ENCODE assay signal across 18 mouse cellular contexts in genomic region chr17:45863471-45864205, GRCm38 (mm10).
DNase-seq lines count a peak whose midpoint lies in the region; ATAC-seq and TF ChIP-seq lines count a peak whose summit lies in the region.
"Had no signal": no experiment of that assay in that cellular context is flagged by ENCODE, and none has a peak within 500 bp of the region (broad histone marks: within the 10 kb centered on the region; RNA-seq: fewer than 3 reads in every experiment).

No protein-coding gene starts in this region.

- no peak overlapping the region for H3K9ac ChIP-seq in midbrain, embryonic 13.5 days (replicated peaks)
- no peak overlapping the region for H3K9ac ChIP-seq in kidney, embryonic 15.5 days
- H3K9ac ChIP-seq in limb, embryonic 14.5 days (ENCODE audit: low read depth, low read length, severe bottlenecking): peak overlapping the region; percentile 21; the same call in 1 of the 2 replicates
- H3K9ac ChIP-seq in hindbrain, postnatal 0 days (replicated peaks; ENCODE audit: low read length): no peak overlapping the region
- H3K9ac ChIP-seq: embryonic facial prominence, embryonic 13.5 days; hindbrain, embryonic 12.5 days; limb, embryonic 13.5 days; liver, postnatal 0 days had no signal

- no peak for DNase-seq in midbrain, embryonic 10.5 days (ENCODE audit: low spot score)
- peak; percentile 56 for DNase-seq in embryo, embryonic 11 days
- DNase-seq in limb, embryonic 14.5 days (ENCODE audit: low spot score): no peak
- no peak for DNase-seq in layer of hippocampus, postnatal 25 days (ENCODE audit: extremely low spot score in 1 of 2, low spot score in 1 of 2)
- no peak for DNase-seq in hindbrain, postnatal 0 days (ENCODE audit: low spot score)
- no peak for DNase-seq in thymus, adult 2 months
- DNase-seq: cerebellum, postnatal 14 days; gastrocnemius, postnatal 36 days; liver, postnatal 0 days; lung, postnatal 36 days; midbrain, embryonic 14.5 days; right cerebral cortex, postnatal 4 days; thymus, postnatal 14 days had no signal

- WGBS in midbrain, embryonic 10.5 days: 47% methylated on average over 10 of the region's 10 CpGs
- 53% methylated on average over 10 of the region's 10 CpGs for WGBS in midbrain, embryonic 13.5 days
- WGBS in kidney, embryonic 15.5 days: 36% methylated on average over 10 of the region's 10 CpGs
- WGBS in limb, embryonic 14.5 days: 48% methylated on average over 10 of the region's 10 CpGs
- WGBS in hindbrain, postnatal 0 days: 63% methylated on average over 10 of the region's 10 CpGs
- WGBS in thymus, adult 2 months: 94% methylated on average over 10 of the region's 10 CpGs

- H3K4me1 ChIP-seq in midbrain, embryonic 10.5 days: peaks cover 46% of the 10 kb centered on the region
- H3K4me1 ChIP-seq in midbrain, embryonic 13.5 days (replicated peaks): peaks cover 23% of the 10 kb centered on the region
- H3K4me1 ChIP-seq in kidney, embryonic 15.5 days: peaks cover 49% of the 10 kb centered on the region
- peaks cover 5% of the 10 kb centered on the region; the same call in 1 of the 2 replicates for H3K4me1 ChIP-seq in limb, embryonic 14.5 days (ENCODE audit: control insufficient read depth, insufficient read depth, low read length)
- no peaks in the 10 kb centered on the region for H3K4me1 ChIP-seq in hindbrain, postnatal 0 days (ENCODE audit: insufficient read depth, low read length)
- no peaks in the 10 kb centered on the region for H3K4me1 ChIP-seq in thymus, adult 2 months (replicated peaks; ENCODE audit: control insufficient read depth, insufficient read depth, low read length)

- no peak for TF ChIP-seq POLR2A in limb, embryonic 14.5 days (IDR thresholded peaks at IDR 0.05; ENCODE audit: borderline replicate concordance, extremely low read depth, insufficient read depth, insufficient read length)
- TF ChIP-seq POLR2A in thymus, adult 2 months (IDR thresholded peaks at IDR 0.05; ENCODE audit: control insufficient read depth, extremely low read depth, insufficient read depth, low read length, poor library complexity): no peak

- no peak for ATAC-seq in midbrain, embryonic 13.5 days
- no peak for ATAC-seq in kidney, embryonic 15.5 days (replicated peaks; ENCODE audit: low FRiP score)
- ATAC-seq in limb, embryonic 14.5 days (ENCODE audit: low FRiP score, low read depth): no peak
- no peak for ATAC-seq in hindbrain, postnatal 0 days
- ATAC-seq: liver, postnatal 0 days had no signal

- no peak overlapping the region for H3K4me2 ChIP-seq in midbrain, embryonic 13.5 days (replicated peaks)
- H3K4me2 ChIP-seq in kidney, embryonic 15.5 days: no peak overlapping the region
- no peak overlapping the region for H3K4me2 ChIP-seq in limb, embryonic 14.5 days (replicated peaks; ENCODE audit: low read depth, low read length, severe bottlenecking)
- no peak overlapping the region for H3K4me2 ChIP-seq in hindbrain, postnatal 0 days (ENCODE audit: low read depth, low read length)
- H3K4me2 ChIP-seq: embryonic facial prominence, embryonic 13.5 days; hindbrain, embryonic 12.5 days; limb, embryonic 13.5 days had no signal

- H3K36me3 ChIP-seq in midbrain, embryonic 10.5 days: no peaks in the 10 kb centered on the region
- no peaks in the 10 kb centered on the region for H3K36me3 ChIP-seq in midbrain, embryonic 13.5 days
- H3K36me3 ChIP-seq in kidney, embryonic 15.5 days: no peaks in the 10 kb centered on the region
- H3K36me3 ChIP-seq in limb, embryonic 14.5 days (ENCODE audit: control insufficient read depth, insufficient read depth, low read length): no peaks in the 10 kb centered on the region
- H3K36me3 ChIP-seq in hindbrain, postnatal 0 days (ENCODE audit: insufficient read depth, low read length): no peaks in the 10 kb centered on the region
- no peaks in the 10 kb centered on the region for H3K36me3 ChIP-seq in thymus, adult 2 months (ENCODE audit: control insufficient read depth, insufficient read depth, low read length)
- H3K36me3 ChIP-seq: embryonic facial prominence, embryonic 13.5 days; hindbrain, embryonic 12.5 days; limb, embryonic 13.5 days had no signal

- peak overlapping the region; percentile 6; the same call in 1 of the 2 replicates for H3K27ac ChIP-seq in midbrain, embryonic 10.5 days (replicated peaks)
- H3K27ac ChIP-seq in midbrain, embryonic 13.5 days: no peak overlapping the region
- peak overlapping the region; percentile 27; the same call in 1 of the 2 replicates for H3K27ac ChIP-seq in kidney, embryonic 15.5 days
- H3K27ac ChIP-seq in limb, embryonic 14.5 days (replicated peaks; ENCODE audit: low read depth, low read length): no peak overlapping the region
- no peak overlapping the region for H3K27ac ChIP-seq in hindbrain, postnatal 0 days
- no peak overlapping the region for H3K27ac ChIP-seq in thymus, adult 2 months (ENCODE audit: control insufficient read depth, insufficient read depth, low read length)
- H3K27ac ChIP-seq: embryonic facial prominence, embryonic 13.5 days; hindbrain, embryonic 12.5 days; limb, embryonic 13.5 days had no signal

- H3K9me3 ChIP-seq in midbrain, embryonic 10.5 days (replicated peaks): no peaks in the 10 kb centered on the region
- 0 out of 2 replicates have a peak, but pooled peaks cover 4% of the 10 kb centered on the region for H3K9me3 ChIP-seq in midbrain, embryonic 13.5 days
- H3K9me3 ChIP-seq in kidney, embryonic 15.5 days (replicated peaks): no peaks in the 10 kb centered on the region
- no peaks in the 10 kb centered on the region; the same call in 1 of the 2 replicates for H3K9me3 ChIP-seq in limb, embryonic 14.5 days (ENCODE audit: control insufficient read depth, low read length)
- no peaks in the 10 kb centered on the region for H3K9me3 ChIP-seq in hindbrain, postnatal 0 days (ENCODE audit: low read length)
- H3K9me3 ChIP-seq: embryonic facial prominence, embryonic 13.5 days; hindbrain, embryonic 12.5 days; limb, embryonic 13.5 days had no signal

- peaks cover 40% of the 10 kb centered on the region for H3K27me3 ChIP-seq in midbrain, embryonic 10.5 days (ENCODE audit: low read depth, poor library complexity, severe bottlenecking)
- 0 out of 2 replicates have a peak, but pooled peaks cover 5% of the 10 kb centered on the region for H3K27me3 ChIP-seq in midbrain, embryonic 13.5 days
- H3K27me3 ChIP-seq in kidney, embryonic 15.5 days: 0 out of 2 replicates have a peak, but pooled peaks cover 5% of the 10 kb centered on the region
- H3K27me3 ChIP-seq in limb, embryonic 14.5 days (ENCODE audit: control insufficient read depth, insufficient read depth, low read length): no peaks in the 10 kb centered on the region
- no peaks in the 10 kb centered on the region for H3K27me3 ChIP-seq in hindbrain, postnatal 0 days (ENCODE audit: insufficient read depth, low read length)
- no peaks in the 10 kb centered on the region for H3K27me3 ChIP-seq in thymus, adult 2 months (ENCODE audit: control insufficient read depth, insufficient read depth, low read length)

- TF ChIP-seq CTCF in hindbrain, postnatal 0 days (IDR thresholded peaks at IDR 0.05; ENCODE audit: low read depth): no peak
- TF ChIP-seq CTCF in thymus, adult 2 months (IDR thresholded peaks at IDR 0.05; ENCODE audit: borderline replicate concordance, control insufficient read depth, extremely low read depth, insufficient read depth, low read length, poor library complexity): no peak

- H3K4me3 ChIP-seq in midbrain, embryonic 10.5 days: no peak overlapping the region
- no peak overlapping the region for H3K4me3 ChIP-seq in midbrain, embryonic 13.5 days (replicated peaks)
- H3K4me3 ChIP-seq in kidney, embryonic 15.5 days (replicated peaks): no peak overlapping the region
- no peak overlapping the region for H3K4me3 ChIP-seq in limb, embryonic 14.5 days (replicated peaks; ENCODE audit: low read length)
- H3K4me3 ChIP-seq in hindbrain, postnatal 0 days (ENCODE audit: low read length): no peak overlapping the region
- H3K4me3 ChIP-seq in thymus, adult 2 months (ENCODE audit: control insufficient read depth, insufficient read depth, low read length): no peak overlapping the region
- H3K4me3 ChIP-seq: embryonic facial prominence, embryonic 13.5 days; hindbrain, embryonic 12.5 days; limb, embryonic 13.5 days had no signal

Comparison
In these comparisons a context has a peak if more than half of its experiments do, and no peak if none do; other contexts are left out.
1. H3K27ac ChIP-seq: peak in midbrain, embryonic 10.5 days (single experiment) and kidney, embryonic 15.5 days (single experiment); none in midbrain, embryonic 13.5 days (single experiment), limb, embryonic 14.5 days (single experiment), hindbrain, postnatal 0 days (single experiment) and thymus, adult 2 months (single experiment).